Mouse (Mus musculus) liver, postnatal 0 days (tissue): ENCODE results near the gene Acot6.

ENCODE experiments used
- CTCF ChIP-seq: sonication (generic); IDR thresholded peaks from 2 replicates; pipeline ENCODE4 v1.5.1; 2016; ENCODE audit warnings: antibody characterized with exemption, low read depth
- EP300 ChIP-seq: IDR thresholded peaks from 2 replicates; pipeline ENCODE4 v1.6.1; 2016; ENCODE audit warnings: antibody characterized with exemption, low read depth, mild to moderate bottlenecking

- TF ChIP-seq CTCF (no peak), EP300 (no peak)
These were observed 60.0 kb downstream of the Acot6 start for GRCm38 (mm10) chr12:84160491-84160890.
